Mouse (Mus musculus) right cerebral cortex, adult 2 months (tissue): ENCODE data around the gene Xrn2.

Source experiments
- DNase-seq, 2 experiments: peaks; one replicate each; pipeline ENCODE4 v3.0.0; 2021 to 2022; ENCODE audit warnings: low spot score in 2 of 2

Gene Xrn2

GRCm38 (mm10) chr2:147053229-147053892, 40.6 kb downstream of the Xrn2 start:
- no peak for DNase-seq

- DNase-seq: no peak
These were observed 54.9 kb downstream of the Xrn2 start for GRCm38 (mm10) chr2:147067480-147068246.

- DNase-seq: no peak
These were observed 56.3 kb downstream of the Xrn2 start for GRCm38 (mm10) chr2:147069077-147069476.

GRCm38 (mm10) chr2:147070305-147070704, 57.5 kb downstream of the Xrn2 start:
- DNase-seq: no peak

GRCm38 (mm10) chr2:147073962-147074361, 61.2 kb downstream of the Xrn2 start:
- DNase-seq: no peak

GRCm38 (mm10) chr2:147074399-147074798, 61.6 kb downstream of the Xrn2 start:
- DNase-seq: no peak

GRCm38 (mm10) chr2:147082391-147082790, 69.6 kb downstream of the Xrn2 start:
- no peak for DNase-seq

GRCm38 (mm10) chr2:147083471-147084365, 70.9 kb downstream of the Xrn2 start:
- no peak for DNase-seq

GRCm38 (mm10) chr2:147084366-147085071, 71.7 kb downstream of the Xrn2 start:
- DNase-seq: no peak

- DNase-seq: no peak
These were observed 72.5 kb downstream of the Xrn2 start, which contains the start of gene Nkx2-4 for GRCm38 (mm10) chr2:147085072-147085870. TSS of gene Nkx2-4 (minus strand) at chr2:147085445.

- DNase-seq: no peak
These were observed 73.1 kb downstream of the Xrn2 start for GRCm38 (mm10) chr2:147085937-147086336.

GRCm38 (mm10) chr2:147086441-147086840, 73.6 kb downstream of the Xrn2 start:
- DNase-seq: no peak

GRCm38 (mm10) chr2:147119736-147120135, 106.9 kb downstream of the Xrn2 start:
- no peak for DNase-seq

GRCm38 (mm10) chr2:147127366-147127765, 114.6 kb downstream of the Xrn2 start:
- no peak for DNase-seq
